Comparison of ENCODE assay signal across 16 mouse cellular contexts in genomic region chr6:134120227-134120626, GRCm38 (mm10).
A peak's percentile ranks its signal among the peaks of the same experiment; 100 is the strongest.
DNase-seq lines count a peak whose midpoint lies in the region; ATAC-seq and TF ChIP-seq lines count a peak whose summit lies in the region.
"Had no signal": no experiment of that assay in that cellular context is flagged by ENCODE, and none has a peak within 500 bp of the region (broad histone marks: within the 10 kb centered on the region; RNA-seq: fewer than 3 reads in every experiment).

No protein-coding gene starts in this region.

- H3K36me3 ChIP-seq in kidney, adult 2 months (ENCODE audit: control insufficient read depth, insufficient read depth, low read length), result no peaks in the 10 kb centered on the region
- peaks cover 3% of the 10 kb centered on the region for H3K36me3 ChIP-seq in liver, postnatal 0 days (replicated peaks; ENCODE audit: insufficient read depth, low read length)
- H3K36me3 ChIP-seq in midbrain, postnatal 0 days (ENCODE audit: insufficient read depth, low read length), result no peaks in the 10 kb centered on the region
- H3K36me3 ChIP-seq: midbrain, embryonic 12.5 days had no signal

- TF ChIP-seq EP300 in liver, postnatal 0 days (IDR thresholded peaks at IDR 0.05; ENCODE audit: low read depth), result no peak

- DNase-seq in kidney, adult 2 months, result no peak
- DNase-seq in kidney, postnatal 4 days, result no peak
- DNase-seq in 3T3-L1 (ENCODE audit: low read depth, low spot score), result peak; percentile 27
- DNase-seq in 416B (ENCODE audit: low read depth), result peak; percentile 74
- no peak for DNase-seq in liver, postnatal 0 days
- no peak for DNase-seq in B cell, adult 2 months
- DNase-seq in midbrain, postnatal 0 days (ENCODE audit: low spot score), result no peak
- DNase-seq: adrenal gland, postnatal 36 days; cerebellum, postnatal 10 days; embryo, embryonic 11 days; forebrain, postnatal 0 days; left cerebral cortex, postnatal 4 days; thymus, adult 18-20 months had no signal

- peak; percentile 53 for ATAC-seq in liver, postnatal 0 days
- no peak for ATAC-seq in midbrain, postnatal 0 days (ENCODE audit: low FRiP score)
- ATAC-seq: forebrain, postnatal 0 days; hindbrain, embryonic 16.5 days; Patski had no signal

- no peak overlapping the region for H3K9ac ChIP-seq in liver, postnatal 0 days (replicated peaks)
- no peak overlapping the region for H3K9ac ChIP-seq in midbrain, postnatal 0 days (replicated peaks; ENCODE audit: low read length, poor library complexity, severe bottlenecking)
- H3K9ac ChIP-seq: forebrain, postnatal 0 days; midbrain, embryonic 12.5 days had no signal

- no peaks in the 10 kb centered on the region for H3K27me3 ChIP-seq in kidney, adult 2 months (replicated peaks; ENCODE audit: control insufficient read depth, insufficient read depth, low read length)
- no peaks in the 10 kb centered on the region for H3K27me3 ChIP-seq in liver, postnatal 0 days (ENCODE audit: insufficient read depth, low read length)
- H3K27me3 ChIP-seq in midbrain, postnatal 0 days (ENCODE audit: insufficient read depth, low read length), result no peaks in the 10 kb centered on the region
- H3K27me3 ChIP-seq: midbrain, embryonic 12.5 days; Patski had no signal

- TF ChIP-seq POLR2A in kidney, adult 2 months (IDR thresholded peaks at IDR 0.05; ENCODE audit: low read depth, low read length), result no peak

- 0 out of 2 replicates have a peak overlapping the region, but pooled peaks have one; percentile 55 for H3K4me2 ChIP-seq in liver, postnatal 0 days (ENCODE audit: low read depth, low read length)
- H3K4me2 ChIP-seq in midbrain, postnatal 0 days (ENCODE audit: low read depth, low read length, poor library complexity, severe bottlenecking), result no peak overlapping the region
- H3K4me2 ChIP-seq: midbrain, embryonic 12.5 days had no signal

- WGBS in kidney, adult 2 months, result 63% methylated on average over 4 of the region's 4 CpGs
- 44% methylated on average over 4 of the region's 4 CpGs for WGBS in liver, postnatal 0 days (ENCODE audit: insufficient replicate concordance)
- 92% methylated on average over 4 of the region's 4 CpGs for WGBS in midbrain, postnatal 0 days

- H3K9me3 ChIP-seq in liver, postnatal 0 days (ENCODE audit: low read length), result no peaks in the 10 kb centered on the region
- H3K9me3 ChIP-seq in midbrain, postnatal 0 days (ENCODE audit: low read length), result no peaks in the 10 kb centered on the region
- H3K9me3 ChIP-seq: midbrain, embryonic 12.5 days had no signal

- no peak for TF ChIP-seq CTCF in kidney, adult 2 months (conservative IDR thresholded peaks at IDR 0.05; ENCODE audit: insufficient read depth, insufficient read length, low read depth, low read length)
- no peak for TF ChIP-seq CTCF in liver, postnatal 0 days (IDR thresholded peaks at IDR 0.05; ENCODE audit: low read depth)
- no peak for TF ChIP-seq CTCF in midbrain, postnatal 0 days (IDR thresholded peaks at IDR 0.05)

- H3K4me1 ChIP-seq in kidney, adult 2 months (ENCODE audit: control insufficient read depth, insufficient read depth, low read length), result peaks cover 6% of the 10 kb centered on the region
- H3K4me1 ChIP-seq in liver, postnatal 0 days (ENCODE audit: insufficient read depth), result peaks cover 26% of the 10 kb centered on the region
- H3K4me1 ChIP-seq in midbrain, postnatal 0 days (ENCODE audit: insufficient read depth, low read length), result no peaks in the 10 kb centered on the region

- H3K27ac ChIP-seq in kidney, adult 2 months (ENCODE audit: insufficient read depth, low read depth, low read length), result peak overlapping the region; percentile 16; the same call in 1 of the 2 replicates
- peak overlapping the region; percentile 69 for H3K27ac ChIP-seq in liver, postnatal 0 days (ENCODE audit: low read depth)
- no peak overlapping the region for H3K27ac ChIP-seq in midbrain, postnatal 0 days (ENCODE audit: low read depth, low read length)
- H3K27ac ChIP-seq: midbrain, embryonic 12.5 days had no signal

- H3K4me3 ChIP-seq in kidney, adult 2 months (ENCODE audit: insufficient read depth, low read depth, low read length), result no peak overlapping the region
- H3K4me3 ChIP-seq in liver, postnatal 0 days (ENCODE audit: low read depth, low read length), result no peak overlapping the region
- no peak overlapping the region for H3K4me3 ChIP-seq in midbrain, postnatal 0 days (ENCODE audit: low read depth, low read length)
- H3K4me3 ChIP-seq: midbrain, embryonic 12.5 days had no signal

Comparison
In these comparisons a context has a peak if more than half of its experiments do, and no peak if none do; other contexts are left out.
1. DNase-seq: peak in 3T3-L1 (single experiment) and 416B (single experiment); none in kidney, adult 2 months (single experiment), kidney, postnatal 4 days (0 of 2), liver, postnatal 0 days (single experiment), B cell, adult 2 months (0 of 2) and midbrain, postnatal 0 days (single experiment).